Mouse (Mus musculus) CH12.LX (cell line): Measurements from ENCODE around the gene Lmbrd1.

ENCODE experiments used
- CHD1 ChIP-seq: IDR thresholded peaks from 2 replicates; pipeline ENCODE4 v1.6.1; 2012; ENCODE audit warnings: low read depth, low read length, improper control_type of control experiment, inconsistent platforms
- CTCF ChIP-seq, 2 experiments: IDR thresholded peaks in 1 of 2; conservative IDR thresholded peaks in 1 of 2; 2 replicates each; pipeline ENCODE4 v1.5.1; 2011 to 2012; ENCODE audit warnings: low read depth in 2 of 2, low read length in 2 of 2, improper control_type of control experiment in 1 of 2, inconsistent platforms in 1 of 2, mild to moderate bottlenecking in 1 of 2, moderate library complexity in 1 of 2
- EP300 ChIP-seq: IDR thresholded peaks from 2 replicates; pipeline ENCODE4 v1.6.1; 2011; ENCODE audit warnings: low read length, improper control_type of control experiment
- USF1 ChIP-seq: IDR thresholded peaks from 2 replicates; pipeline ENCODE4 v1.6.1; 2014; ENCODE audit warnings: low read depth, mild to moderate bottlenecking, inconsistent platforms, low read length, improper control_type of control experiment

GRCm38 (mm10) chr1:24659914-24660313, 18.5 kb upstream of the Lmbrd1 start:
- TF ChIP-seq CHD1 (no peak), USF1 (no peak), EP300 (no peak), CTCF (conservative IDR thresholded peaks at IDR 0.05 in 1 of 2, IDR thresholded peaks at IDR 0.05 in 1 of 2; ENCODE audit: low read depth in 2 of 2, low read length in 2 of 2) (no peak)
